Mouse (Mus musculus) retina, embryonic 14.5 days (tissue): Measurements from ENCODE around the gene Dnah9.
A peak's percentile ranks its signal among the peaks of the same experiment; 100 is the strongest.

ENCODE experiments used
- DNase-seq: peaks from one replicate; pipeline ENCODE4 v3.0.0-alpha.2; 2015; ENCODE audit warnings: low spot score

Gene Dnah9

DNA sequence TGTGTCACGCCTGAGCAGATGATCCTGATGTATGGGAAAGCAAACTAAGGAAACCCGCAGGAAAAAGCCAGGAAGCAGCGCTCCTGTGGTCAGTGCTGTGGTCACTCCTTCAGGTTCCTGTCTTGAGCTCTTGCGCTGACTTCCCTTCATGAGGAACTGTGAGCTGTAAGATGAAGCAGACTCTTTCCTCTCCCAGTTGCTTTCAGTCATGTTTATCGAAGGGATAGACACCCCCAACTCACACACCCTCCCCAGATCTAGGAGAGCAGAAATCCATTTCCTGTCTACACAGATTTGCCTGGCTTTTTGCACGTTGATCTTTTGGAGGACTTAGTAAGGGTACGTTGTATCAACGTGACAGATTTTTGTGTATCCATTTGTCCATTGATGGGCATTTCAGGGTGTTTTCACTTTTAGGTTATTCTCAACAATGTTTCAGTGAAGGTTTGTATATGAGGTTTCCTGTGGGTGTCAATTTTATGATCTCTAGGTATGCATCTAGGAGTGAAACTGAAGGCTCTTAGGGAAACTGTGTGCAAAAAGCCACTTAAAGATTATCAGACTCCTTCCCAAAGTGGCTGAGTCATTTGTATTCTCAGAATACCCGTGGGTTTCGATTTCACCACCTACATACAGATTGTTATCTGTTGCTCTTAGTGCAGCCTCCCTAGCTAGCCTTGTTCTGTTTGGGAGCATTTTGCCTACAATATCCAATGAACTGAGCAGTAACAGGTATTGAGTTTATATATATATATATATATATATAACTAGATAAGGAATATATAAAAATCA, 373.7 kb downstream of the Dnah9 start:
- DNase-seq: no peak

DNA sequence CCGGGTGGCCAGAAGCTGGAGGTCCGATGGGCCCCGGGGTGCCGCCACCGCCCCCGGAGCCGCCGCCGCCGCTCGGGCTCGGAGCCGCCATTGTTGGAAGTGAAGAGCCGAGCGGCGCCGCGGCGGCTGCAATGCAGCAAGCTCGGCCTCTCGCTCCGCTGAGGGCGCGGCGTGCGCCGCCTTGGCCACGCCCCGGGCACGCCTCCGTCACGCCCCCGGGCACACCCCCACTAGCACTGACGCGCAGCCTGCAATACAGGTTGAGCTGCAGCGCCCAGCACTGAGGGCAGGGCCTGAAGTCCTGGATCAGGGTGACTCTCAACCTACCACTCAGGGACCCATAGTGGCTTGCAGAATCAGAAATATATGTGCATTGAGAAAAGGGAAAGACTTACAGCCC, 380.2 kb downstream of the Dnah9 start, which contains the start of gene Map2k4:
Gene Map2k4, minus strand, starts transcription at position 144 of the 400 bp plus-strand sequence.
- peak; percentile 93 for DNase-seq

DNA sequence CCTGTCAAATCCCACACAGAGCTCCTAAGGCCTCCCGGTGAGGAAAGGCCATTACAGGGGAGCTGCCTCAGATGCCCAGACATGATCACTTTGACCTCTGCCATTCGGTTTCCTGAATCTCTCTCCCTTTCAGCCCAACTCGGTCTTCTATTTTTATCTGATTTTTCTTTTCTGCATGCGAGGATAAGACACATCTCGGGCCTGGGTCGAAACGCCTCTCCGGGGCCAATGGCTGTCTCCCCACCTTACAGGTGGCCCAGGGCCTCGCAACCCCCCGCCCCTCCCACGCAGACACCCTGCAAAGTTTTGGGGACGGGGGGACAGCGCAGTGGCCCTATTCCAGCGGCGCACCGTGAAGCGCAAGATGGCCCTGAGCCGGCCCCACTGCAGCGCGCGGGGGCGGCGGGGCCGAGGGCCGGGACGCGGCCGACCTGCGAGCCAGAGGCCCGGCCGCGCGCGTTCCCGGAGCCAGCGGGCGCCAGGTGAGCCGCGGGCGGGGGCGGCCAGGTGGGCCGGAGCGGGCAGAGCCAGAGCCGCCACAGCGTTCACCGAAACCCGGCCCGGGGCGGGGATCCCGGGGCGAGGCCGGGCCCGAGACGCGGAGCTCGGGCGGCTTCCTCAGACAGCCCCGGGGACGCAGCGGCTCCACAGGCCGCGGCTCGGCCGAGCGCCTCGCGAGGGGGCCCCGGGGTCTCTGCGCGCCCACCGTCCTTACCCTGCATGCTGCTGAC, 380.8 kb downstream of the Dnah9 start:
- peak; percentile 32 for DNase-seq

DNA sequence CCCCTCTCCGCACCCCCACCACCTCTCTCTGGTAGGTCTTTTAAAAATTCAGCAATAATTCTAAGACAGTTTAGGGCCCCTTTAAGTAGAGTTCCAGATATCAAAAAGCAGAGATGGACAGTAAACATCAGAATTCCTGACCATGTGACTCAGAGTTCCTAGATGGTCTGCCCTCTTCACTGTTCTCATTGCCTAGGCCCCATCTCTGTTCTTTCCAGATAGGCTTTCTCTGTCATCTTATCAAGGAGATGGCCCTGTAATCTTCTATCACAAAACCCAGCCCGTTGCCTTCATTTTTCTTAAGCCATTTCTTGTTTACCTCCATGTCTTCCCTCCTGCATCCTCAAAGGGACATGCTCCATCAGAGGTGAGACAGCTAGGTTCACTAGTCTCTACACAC, 382.2 kb downstream of the Dnah9 start:
- DNase-seq: no peak

DNA sequence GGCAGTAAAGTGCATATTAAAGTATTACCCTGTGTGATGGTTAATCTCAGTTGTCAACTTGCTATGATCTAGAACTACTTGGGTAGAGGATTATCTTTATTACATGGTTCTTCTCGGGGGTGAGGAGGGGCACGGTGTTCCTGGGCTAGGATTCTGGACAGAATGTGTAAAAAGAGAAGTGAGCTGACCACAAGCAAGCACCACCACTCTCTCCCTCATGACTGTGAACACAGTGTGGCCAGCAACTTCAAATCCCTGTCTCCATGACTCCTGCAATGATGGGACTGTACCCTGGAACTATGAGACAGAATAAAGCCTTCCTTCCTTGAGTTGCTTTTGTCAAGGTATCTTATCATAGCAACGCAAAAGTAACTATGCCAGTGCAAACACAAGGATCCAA, 386.8 kb downstream of the Dnah9 start:
- DNase-seq: no peak
